Mouse (Mus musculus): ENCODE data around the gene Gm5916. TPM values are rescaled to one million over a fixed set of nuclear protein-coding genes. Genes with fewer than 3 reads are reported as not detected.

Gm5916 gene
- total RNA-seq (2021) = not detected
- long read RNA-seq, experiment 1 = 0 reads
- long read RNA-seq, experiment 2 = 0 reads

- no peak for DNase-seq
Observed at GRCm38 (mm10) chr9:36128679-36129078, at the start of gene Gm5916. Gm5916 (minus strand) TSS chr9:36128779.

Other genes starting within 250 kb of the Gm5916 start
- not detected for gene 9230113P08Rik, start 220.4 kb downstream of the Gm5916 start, total RNA-seq (2021)

All from adrenal gland, postnatal 10 days (tissue).